Mouse (Mus musculus): Measurements from ENCODE around the gene Mon1b.

GRCm38 (mm10) chr8:113643479-113644210 is 8.3 kb downstream of the Mon1b start:
- TF ChIP-seq POLR2A (IDR thresholded peaks at IDR 0.05; ENCODE audit: low read depth, low read length) (no peak), CTCF (IDR thresholded peaks at IDR 0.05; ENCODE audit: extremely low read depth, insufficient read depth, insufficient read length, insufficient replicate concordance) (no peak)
